Mouse (Mus musculus): ENCODE measurements at regions not wholly inside any gene's neighbourhood (a gene's known extent, or its start where the extent isn't known, plus 50 kb on each side); places are given as distances from the start of the nearest gene placed in this dataset.

DNA sequence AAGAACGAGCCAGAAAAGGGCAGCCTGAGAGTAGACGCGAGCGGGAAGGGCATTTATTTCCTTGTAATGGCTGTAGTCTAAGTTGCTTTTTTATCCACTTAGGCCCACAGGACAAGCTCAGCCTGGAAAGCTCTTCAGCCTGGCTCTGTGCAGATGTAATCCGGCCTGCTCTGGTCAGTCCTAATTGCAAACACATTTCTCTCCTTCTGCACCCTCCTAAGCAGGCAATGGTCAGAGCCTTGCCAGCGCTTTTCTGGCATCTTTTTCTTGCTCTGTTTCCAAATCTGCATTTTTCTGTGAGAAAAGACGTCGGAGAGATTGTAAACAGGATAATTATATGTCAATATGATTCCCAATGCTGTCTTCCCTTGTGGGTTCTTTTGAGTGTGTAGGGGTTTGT is 224.3 kb upstream of the Tank start:
- TF ChIP-seq CTCF (IDR thresholded peaks at IDR 0.05; ENCODE audit: borderline replicate concordance, extremely low read depth, insufficient read depth, insufficient read length): no peak
- no peak for TF ChIP-seq POLR2A (IDR thresholded peaks at IDR 0.05; ENCODE audit: borderline replicate concordance, extremely low read depth, insufficient read depth, insufficient read length, poor library complexity, severe bottlenecking)
